Mouse (Mus musculus) intestine, embryonic 15.5 days (tissue): ENCODE data around the gene Spryd3. TPM values are rescaled to one million over a fixed set of nuclear protein-coding genes. Genes with fewer than 3 reads are reported as not detected.
A peak's percentile ranks its signal among the peaks of the same experiment; 100 is the strongest.

Experiments used
- ATAC-seq: fragments of 200-750 bp; cut with Nextera tagmentation; 2 replicates; pipeline ENCODE4 v1.8.0; 2017; ENCODE audit warnings: moderate TSS enrichment, moderate library complexity
- H3K27ac ChIP-seq: fragments of 300-500 bp; sonication (generic); 2 replicates; pipeline ENCODE4 v1.5.1; 2015; ENCODE audit warnings: mild to moderate bottlenecking, inconsistent platforms
- H3K27me3 ChIP-seq: fragments of 300-500 bp; sonication (generic); replicated peaks from 2 replicates; pipeline ENCODE4 v1.6.1; 2015; ENCODE audit warnings: inconsistent platforms
- H3K36me3 ChIP-seq: fragments of 300-500 bp; sonication (generic); 2 replicates; pipeline ENCODE4 v1.6.1; 2015; ENCODE audit warnings: inconsistent platforms
- H3K4me1 ChIP-seq: fragments of 300-500 bp; sonication (generic); replicated peaks from 2 replicates; pipeline ENCODE4 v1.6.1; 2015; ENCODE audit warnings: inconsistent platforms
- H3K4me2 ChIP-seq: fragments of 300-500 bp; sonication (generic); replicated peaks from 2 replicates; pipeline ENCODE4 v1.6.1; 2015; ENCODE audit warnings: mild to moderate bottlenecking, inconsistent platforms
- H3K4me3 ChIP-seq: fragments of 300-500 bp; sonication (generic); replicated peaks from 2 replicates; pipeline ENCODE4 v1.5.1; 2015; ENCODE audit warnings: inconsistent platforms
- H3K9ac ChIP-seq: fragments of 300-500 bp; sonication (generic); 2 replicates; pipeline ENCODE4 v1.6.1; 2015; ENCODE audit warnings: inconsistent platforms
- H3K9me3 ChIP-seq: fragments of 300-500 bp; sonication (generic); 2 replicates; pipeline ENCODE4 v1.6.1; 2016; ENCODE audit warnings: inconsistent platforms
- WGBS: fragments of 180-500 bp; shearing (Covaris S2); methylation state at CpG from one replicate; pipeline ENCODE4 v1.1.7; 2015; 5-methylcytosine and 5-hydroxymethylcytosine counted together
- polyA plus RNA-seq: library from polyadenylated mRNA; unstranded; fragments of >200 nt; fragmentation: Nextera tagmentation; extraction: Ambion mirVana; gene quantifications from 2 replicates; pipeline ENCODE4 v1.2.1, GENCODE M21; 2015

Spryd3 gene
- polyA plus RNA-seq, 1 experiment from 2014 or later, result 20.7 TPM

GRCm38 (mm10) chr15:102072963-102073558 is 63.0 kb downstream of the Spryd3 start:
- H3K9ac ChIP-seq, result no peak overlapping the region
- peak overlapping the region; percentile 43 for H3K4me2 ChIP-seq
- WGBS, result 14% methylated on average over 6 of the region's 6 CpGs
- H3K27ac ChIP-seq, result peak overlapping the region; percentile 58; the same call in 1 of the 2 replicates
- H3K27me3 ChIP-seq, result no peaks in the 10 kb centered on the region
- no peaks in the 10 kb centered on the region for H3K36me3 ChIP-seq
- H3K4me1 ChIP-seq, result no peaks in the 10 kb centered on the region
- peak overlapping the region; percentile 81 for H3K4me3 ChIP-seq
- H3K9me3 ChIP-seq, result no peaks in the 10 kb centered on the region
- peak; percentile 37 for ATAC-seq

GRCm38 (mm10) chr15:102070476-102071467 is 65.3 kb downstream of the Spryd3 start:
- Histone ChIP-seq H3K9me3 (no peaks in the 10 kb centered on the region), H3K27me3 (no peaks in the 10 kb centered on the region), H3K27ac (no peak overlapping the region), H3K4me3 (no peak overlapping the region), H3K4me2 (no peak overlapping the region), H3K4me1 (no peaks in the 10 kb centered on the region), H3K9ac (no peak overlapping the region), H3K36me3 (no peaks in the 10 kb centered on the region)
- 68% methylated on average over 13 of the region's 13 CpGs for WGBS
- ATAC-seq, result no peak

Other genes with a start within 250 kb of the Spryd3 start
- not detected in 2 replicates for gene Krt76, start 243.3 kb downstream of the Spryd3 start, polyA plus RNA-seq
- 0.85 and 1.2 TPM in 2 replicates for gene Krt4, start 211.5 kb downstream of the Spryd3 start, polyA plus RNA-seq
- gene Krt79, start 195.9 kb downstream of the Spryd3 start, polyA plus RNA-seq, result 0.13 and 0.15 TPM in 2 replicates
- gene Krt78, start 181.9 kb downstream of the Spryd3 start, polyA plus RNA-seq, result 0.05 and 0.25 TPM in 2 replicates
- gene Krt8, start 131.8 kb downstream of the Spryd3 start, polyA plus RNA-seq, result 775 and 835 TPM in 2 replicates
- gene Krt18, start 108.1 kb downstream of the Spryd3 start, polyA plus RNA-seq, result 263 and 305 TPM in 2 replicates
- gene Eif4b, start 62.5 kb downstream of the Spryd3 start, polyA plus RNA-seq, result 122 and 124 TPM in 2 replicates
- gene Tns2, start 35.8 kb downstream of the Spryd3 start, polyA plus RNA-seq, result 28.2 and 31.8 TPM in 2 replicates
- gene Igfbp6, start 8.1 kb upstream of the Spryd3 start, polyA plus RNA-seq, result 10.9 and 12.7 TPM in 2 replicates
- 12.0 and 14.3 TPM in 2 replicates for gene Soat2, start 14.3 kb upstream of the Spryd3 start, polyA plus RNA-seq
- gene Zfp740, start 67.0 kb upstream of the Spryd3 start, polyA plus RNA-seq, result 41.3 and 44.1 TPM in 2 replicates
- gene Csad, start 68.5 kb upstream of the Spryd3 start, polyA plus RNA-seq, result 45.8 and 49.3 TPM in 2 replicates
- gene Itgb7, start 95.7 kb upstream of the Spryd3 start, polyA plus RNA-seq, result 10.8 and 12.9 TPM in 2 replicates
- 15.8 and 16.5 TPM in 2 replicates for gene Rarg, start 121.3 kb upstream of the Spryd3 start, polyA plus RNA-seq
- gene Gm9918, start 134.3 kb upstream of the Spryd3 start, polyA plus RNA-seq, result 0.08 and 0.14 TPM in 2 replicates
- gene Mfsd5, start 143.2 kb upstream of the Spryd3 start, polyA plus RNA-seq, result 66.2 and 67.9 TPM in 2 replicates
- 18.3 and 19.7 TPM in 2 replicates for gene Espl1, start 160.0 kb upstream of the Spryd3 start, polyA plus RNA-seq
- gene Pfdn5, start 189.9 kb upstream of the Spryd3 start, polyA plus RNA-seq, result 306 and 309 TPM in 2 replicates
- gene Myg1, start 195.5 kb upstream of the Spryd3 start, polyA plus RNA-seq, result 77.8 and 88.4 TPM in 2 replicates
- gene Aaas, start 214.5 kb upstream of the Spryd3 start, polyA plus RNA-seq, result 58.2 and 62.7 TPM in 2 replicates
- gene Sp7, start 230.9 kb upstream of the Spryd3 start, polyA plus RNA-seq, result 0.59 and 0.68 TPM in 2 replicates